Mouse (Mus musculus): Measurements from ENCODE around the gene Szt2. TPM values are rescaled to one million over a fixed set of nuclear protein-coding genes. Genes with fewer than 3 reads are reported as not detected.
A peak's percentile ranks its signal among the peaks of the same experiment; 100 is the strongest.

Szt2 gene
- total and polyA plus RNA-seq, 3 experiments = 3.2 to 18.9 (median 7.4) TPM

GRCm38 (mm10) chr4:118336658-118337057 lies 72.4 kb downstream of the Szt2 start:
- Histone ChIP-seq H3K27me3 (replicated peaks) (peaks cover 28% of the 10 kb centered on the region), H3K9ac (ENCODE audit: insufficient read depth, low read depth) (no peak overlapping the region), H3K9me3 (replicated peaks; ENCODE audit: low read length) (peaks cover 4% of the 10 kb centered on the region), H3K79me2 (replicated peaks; ENCODE audit: control insufficient read depth, extremely low read depth, insufficient read depth, poor library complexity, severe bottlenecking) (no peaks in the 10 kb centered on the region), H3K4me3 (replicated peaks in 1 of 3; ENCODE audit: low read depth in 2 of 3, low read length in 2 of 3, poor library complexity in 1 of 3) (no peak overlapping the region), H3K27ac (ENCODE audit: insufficient read depth, low read depth) (no peak overlapping the region), H3K4me1 (ENCODE audit: control insufficient read depth in 1 of 2, insufficient read depth in 2 of 2) (no peaks in the 10 kb centered on the region), H3K4me2 (ENCODE audit: insufficient read depth, low read depth, poor library complexity, severe bottlenecking) (no peak overlapping the region), H3K36me3 (replicated peaks in 1 of 2; ENCODE audit: control insufficient read depth in 1 of 2, insufficient read depth in 1 of 2, low read length in 1 of 2) (no peaks in the 10 kb centered on the region)
- DNase-seq (ENCODE audit: extremely low read depth) = peak; percentile 51
- dilution Hi-C loops (cut with MboI; ENCODE audit: extremely low pct_ligation_motif_present, extremely low pct_unique_long_range_greater_than_20kb, low sequenced_read_pairs) (no loop called here), in situ Hi-C loops (cut with MboI; ENCODE audit: low pct_ligation_motif_present, low pct_unique_long_range_greater_than_20kb, low sequenced_read_pairs) (no loop called here)
- TF ChIP-seq CTCF (conservative IDR thresholded peaks at IDR 0.05 in 1 of 2, IDR thresholded peaks at IDR 0.05 in 1 of 2; ENCODE audit: low read depth in 2 of 2, low read length in 2 of 2) (peak in 1 of 2 experiments; percentile 42; a peak in 2 of 4 replicates), RAD21 (IDR thresholded peaks at IDR 0.05; ENCODE audit: low read depth, low read length) (peak; percentile 24), KAT2A (IDR thresholded peaks at IDR 0.05; ENCODE audit: insufficient replicate concordance, low read length) (no peak)

- dilution Hi-C loops (cut with MboI; ENCODE audit: extremely low pct_ligation_motif_present, extremely low pct_unique_long_range_greater_than_20kb, low sequenced_read_pairs) = no loop called here
- TF ChIP-seq SMC3 (IDR thresholded peaks at IDR 0.05; ENCODE audit: low read depth, low read length) (no peak), MXI1 (IDR thresholded peaks at IDR 0.05; ENCODE audit: low read depth, low read length) (no peak), POLR2A (IDR thresholded peaks at IDR 0.05; ENCODE audit: low read depth, low read length) (no peak)
- no peak overlapping the region for H3K4me2 ChIP-seq (ENCODE audit: insufficient read depth, low read depth, poor library complexity, severe bottlenecking)
- H3K4me1 ChIP-seq (ENCODE audit: control insufficient read depth in 1 of 2, insufficient read depth in 2 of 2) = no peaks in the 10 kb centered on the region
- H3K9me3 ChIP-seq (replicated peaks; ENCODE audit: low read length) = peaks cover 4% of the 10 kb centered on the region
- H3K79me2 ChIP-seq (replicated peaks; ENCODE audit: control insufficient read depth, extremely low read depth, insufficient read depth, poor library complexity, severe bottlenecking) = no peaks in the 10 kb centered on the region
- DNase-seq (ENCODE audit: extremely low read depth) = no peak
- no peak overlapping the region for H3K4me3 ChIP-seq (replicated peaks in 1 of 3; ENCODE audit: low read depth in 2 of 3, low read length in 2 of 3, poor library complexity in 1 of 3)
- H3K27me3 ChIP-seq (replicated peaks) = peaks cover 32% of the 10 kb centered on the region
- in situ Hi-C loops (cut with MboI; ENCODE audit: low pct_ligation_motif_present, low pct_unique_long_range_greater_than_20kb, low sequenced_read_pairs) = no loop called here
- no peak overlapping the region for H3K9ac ChIP-seq (ENCODE audit: insufficient read depth, low read depth)
- no peaks in the 10 kb centered on the region for H3K36me3 ChIP-seq (replicated peaks in 1 of 2; ENCODE audit: control insufficient read depth in 1 of 2, insufficient read depth in 1 of 2, low read length in 1 of 2)
- H3K27ac ChIP-seq (ENCODE audit: insufficient read depth, low read depth) = no peak overlapping the region
These were observed 73.1 kb downstream of the Szt2 start for GRCm38 (mm10) chr4:118335991-118336390.

- no peaks in the 10 kb centered on the region for H3K36me3 ChIP-seq (replicated peaks in 1 of 2; ENCODE audit: control insufficient read depth in 1 of 2, insufficient read depth in 1 of 2, low read length in 1 of 2)
- TF ChIP-seq MAX (IDR thresholded peaks at IDR 0.05; ENCODE audit: low read length) = no peak
- no peak for TF ChIP-seq CHD2 (IDR thresholded peaks at IDR 0.05; ENCODE audit: low read length)
- no peak for TF ChIP-seq JUND (conservative IDR thresholded peaks at IDR 0.05; ENCODE audit: low read depth, low read length)
- no peak for TF ChIP-seq RAD21 (IDR thresholded peaks at IDR 0.05; ENCODE audit: low read depth, low read length)
- TF ChIP-seq MXI1 (IDR thresholded peaks at IDR 0.05; ENCODE audit: low read depth, low read length) = no peak
- no peak for TF ChIP-seq E2F4 (IDR thresholded peaks at IDR 0.05; ENCODE audit: insufficient replicate concordance, low read depth, low read length)
- no peak for TF ChIP-seq MAZ (IDR thresholded peaks at IDR 0.05; ENCODE audit: low read depth, low read length)
- TF ChIP-seq ZKSCAN1 (IDR thresholded peaks at IDR 0.05; ENCODE audit: borderline replicate concordance, low read depth, low read length) = no peak
- no peak for TF ChIP-seq CTCF (conservative IDR thresholded peaks at IDR 0.05 in 1 of 2, IDR thresholded peaks at IDR 0.05 in 1 of 2; ENCODE audit: low read depth in 2 of 2, low read length in 2 of 2)
- TF ChIP-seq POLR2A (IDR thresholded peaks at IDR 0.05; ENCODE audit: low read depth, low read length) = no peak
- no peak for TF ChIP-seq EP300 (IDR thresholded peaks at IDR 0.05; ENCODE audit: low read length)
- no peak for TF ChIP-seq MAFK (IDR thresholded peaks at IDR 0.05; ENCODE audit: insufficient replicate concordance, low read length)
- no peak for TF ChIP-seq TCF12 (IDR thresholded peaks at IDR 0.05; ENCODE audit: low read depth, low read length)
- TF ChIP-seq SIN3A (IDR thresholded peaks at IDR 0.05; ENCODE audit: low read length) = no peak
- no peak for TF ChIP-seq HCFC1 (IDR thresholded peaks at IDR 0.05; ENCODE audit: low read depth, low read length)
- H3K4me2 ChIP-seq (ENCODE audit: insufficient read depth, low read depth, poor library complexity, severe bottlenecking) = no peak overlapping the region
- peaks cover 22% of the 10 kb centered on the region for H3K27me3 ChIP-seq (replicated peaks)
- in situ Hi-C loops (cut with MboI; ENCODE audit: low pct_ligation_motif_present, low pct_unique_long_range_greater_than_20kb, low sequenced_read_pairs) = no loop called here
- no peak overlapping the region for H3K9ac ChIP-seq (ENCODE audit: insufficient read depth, low read depth)
- H3K27ac ChIP-seq (ENCODE audit: insufficient read depth, low read depth) = no peak overlapping the region
- no peaks in the 10 kb centered on the region for H3K79me2 ChIP-seq (replicated peaks; ENCODE audit: control insufficient read depth, extremely low read depth, insufficient read depth, poor library complexity, severe bottlenecking)
- H3K4me1 ChIP-seq (ENCODE audit: control insufficient read depth in 1 of 2, insufficient read depth in 2 of 2) = no peaks in the 10 kb centered on the region
- no peak overlapping the region for H3K4me3 ChIP-seq (replicated peaks in 1 of 3; ENCODE audit: low read depth in 2 of 3, low read length in 2 of 3, poor library complexity in 1 of 3)
- dilution Hi-C loops (cut with MboI; ENCODE audit: extremely low pct_ligation_motif_present, extremely low pct_unique_long_range_greater_than_20kb, low sequenced_read_pairs) = no loop called here
- no peaks in the 10 kb centered on the region for H3K9me3 ChIP-seq (replicated peaks; ENCODE audit: low read length)
- DNase-seq (ENCODE audit: extremely low read depth) = no peak
These were observed 77.3 kb downstream of the Szt2 start for GRCm38 (mm10) chr4:118331777-118332176.
